Mouse (Mus musculus) Muller cell, postnatal 12 days (primary cell): ENCODE results near the gene Cacna1a.
A peak's percentile ranks its signal among the peaks of the same experiment; 100 is the strongest.
"Not testable (repeated sequence)": the region's sequence is repeated elsewhere in the genome, so short reads cannot be mapped to it uniquely, and the experiment has no call there.

Experiments used
- DNase-seq: peaks from one replicate; pipeline ENCODE4 v3.0.0-alpha.2; 2015; ENCODE audit errors: inconsistent ontology term

Cacna1a gene

DNA sequence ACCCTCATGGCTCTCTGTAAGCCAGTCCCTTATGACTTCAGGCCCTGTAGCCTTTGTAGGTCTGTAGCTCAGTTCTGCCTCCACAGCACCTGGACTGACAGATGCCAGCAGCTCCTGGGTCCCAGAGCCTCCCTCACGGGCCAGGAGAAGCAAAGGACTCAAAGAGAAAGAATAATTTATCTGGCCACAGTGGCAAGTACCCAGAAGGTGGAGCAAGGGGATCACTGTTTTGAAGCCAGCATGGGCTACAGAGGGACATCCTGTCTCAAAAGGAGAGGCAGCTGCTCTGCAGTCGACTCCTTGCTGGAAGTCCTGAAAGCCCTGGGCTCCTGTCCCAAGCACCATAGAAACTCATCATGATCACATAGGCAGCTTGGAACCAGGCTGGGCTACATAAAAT is 198.0 kb downstream of the Cacna1a start:
- DNase-seq, result no peak

DNA sequence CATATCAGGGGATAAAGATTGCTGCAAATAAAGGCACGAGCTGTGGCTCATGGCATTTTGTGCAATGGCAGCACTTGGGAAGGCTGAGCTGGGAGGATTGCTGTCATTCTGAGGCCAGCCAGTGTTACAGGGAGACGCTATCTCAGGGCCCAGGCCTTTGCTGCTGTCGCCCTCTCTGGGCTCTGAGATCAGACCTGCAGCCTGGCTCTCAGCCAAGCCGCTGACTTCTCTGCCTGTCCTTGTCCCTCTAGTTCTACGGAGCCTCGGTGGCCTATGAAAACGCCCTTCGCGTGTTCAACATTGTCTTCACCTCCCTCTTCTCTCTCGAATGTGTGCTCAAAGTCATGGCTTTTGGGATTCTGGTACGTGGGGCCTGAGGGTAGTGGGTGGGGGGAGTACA is 200.3 kb downstream of the Cacna1a start:
- no peak for DNase-seq

DNA sequence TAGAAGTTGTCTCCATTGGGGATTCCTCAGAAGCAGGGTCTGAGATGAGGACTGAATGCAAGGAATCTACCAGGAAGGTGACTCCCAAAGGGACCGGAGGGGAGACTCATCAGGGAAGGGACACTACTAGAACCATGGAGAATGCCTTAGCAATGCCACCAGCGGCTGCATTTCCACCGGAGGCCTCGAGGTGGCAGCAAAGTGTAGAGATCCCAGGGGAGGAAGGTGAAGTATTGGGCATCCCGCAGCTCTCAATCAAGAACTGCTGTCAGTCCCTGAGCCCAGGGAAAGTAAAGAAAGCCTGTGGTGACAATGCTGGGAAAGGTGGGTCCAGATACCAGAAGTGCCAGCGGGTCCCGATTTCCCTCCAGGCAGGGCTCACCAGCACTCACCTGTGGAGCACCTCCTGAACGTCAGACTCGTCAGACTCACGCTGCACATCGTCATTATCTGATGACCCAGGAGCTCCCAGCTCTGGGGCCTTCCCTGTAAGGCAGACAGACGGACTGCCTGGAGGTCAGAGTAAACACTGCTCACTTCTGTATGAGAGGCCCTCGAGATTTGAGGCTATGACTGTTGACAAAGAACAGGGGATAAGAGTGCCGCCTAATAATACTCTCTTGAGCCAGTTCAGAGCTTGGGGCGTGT is 203.9 kb downstream of the Cacna1a start:
- peak; percentile 65 for DNase-seq

DNA sequence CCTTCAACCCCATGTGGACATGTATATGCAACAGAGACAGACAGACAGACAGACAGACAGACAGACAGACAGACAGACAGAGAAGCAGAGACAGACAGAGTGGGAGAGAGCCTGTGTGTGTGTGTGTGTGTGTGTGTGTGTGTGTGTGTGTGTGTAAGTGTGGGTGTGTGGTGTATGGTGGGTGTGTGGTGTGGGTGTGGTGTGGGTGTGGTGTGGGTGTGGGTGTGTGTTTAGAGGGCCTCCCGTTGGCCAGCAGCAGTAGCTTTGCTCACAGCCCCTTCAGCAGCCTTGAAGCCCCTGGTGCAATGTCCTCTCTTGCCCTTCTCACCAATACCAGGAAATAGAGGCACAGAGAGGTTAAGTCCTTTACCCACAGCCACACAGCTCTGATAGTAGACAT is 204.9 kb downstream of the Cacna1a start:
- DNase-seq, result no peak

GRCm38 (mm10) chr8:84594099-84594780 is 206.0 kb downstream of the Cacna1a start:
- DNase-seq, result peak; percentile 67

DNA sequence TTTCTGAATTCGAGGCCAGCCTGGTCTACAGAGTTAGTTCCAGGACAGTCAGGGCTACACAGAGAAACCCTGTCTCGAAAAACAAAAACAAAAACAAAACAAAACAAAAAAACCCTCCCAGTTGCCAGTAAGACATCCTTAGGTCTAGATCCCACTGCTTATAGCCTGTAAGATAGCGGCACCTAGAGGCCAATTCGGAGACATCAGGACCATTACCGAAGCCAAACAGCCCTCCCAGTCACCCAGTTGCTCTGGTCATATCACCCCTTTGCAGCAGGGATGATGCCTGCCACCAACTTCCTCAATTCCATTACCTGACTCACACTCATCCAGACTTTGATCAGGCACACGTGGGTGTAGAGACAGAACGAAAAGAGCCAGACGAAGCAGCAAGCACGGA is 207.4 kb downstream of the Cacna1a start:
- no peak for DNase-seq

DNA sequence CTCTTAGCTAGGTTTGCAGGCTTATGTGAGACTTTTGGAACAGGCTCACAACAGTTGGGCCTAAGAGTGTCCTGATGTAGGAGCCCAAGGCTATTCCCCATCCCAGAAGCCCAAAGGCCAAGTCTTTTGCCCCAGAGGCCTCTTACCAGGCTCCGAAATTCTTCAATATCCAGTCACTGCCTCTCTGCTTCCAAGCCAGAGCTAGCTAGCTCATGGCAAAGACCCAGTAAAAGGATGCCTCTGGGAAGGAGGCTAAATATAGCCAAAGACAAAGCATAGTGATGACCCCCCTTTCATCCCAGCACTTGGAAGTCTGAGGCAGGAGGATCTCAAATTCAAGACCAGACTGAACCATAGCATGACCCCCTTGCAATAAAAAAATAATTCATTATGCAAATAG is 211.2 kb downstream of the Cacna1a start:
- DNase-seq, result no peak

GRCm38 (mm10) chr8:84600311-84600907 is 212.2 kb downstream of the Cacna1a start:
- DNase-seq, result peak; percentile 67

- DNase-seq, result no peak
Observed at GRCm38 (mm10) chr8:84601221-84601751, 213.0 kb downstream of the Cacna1a start.

DNA sequence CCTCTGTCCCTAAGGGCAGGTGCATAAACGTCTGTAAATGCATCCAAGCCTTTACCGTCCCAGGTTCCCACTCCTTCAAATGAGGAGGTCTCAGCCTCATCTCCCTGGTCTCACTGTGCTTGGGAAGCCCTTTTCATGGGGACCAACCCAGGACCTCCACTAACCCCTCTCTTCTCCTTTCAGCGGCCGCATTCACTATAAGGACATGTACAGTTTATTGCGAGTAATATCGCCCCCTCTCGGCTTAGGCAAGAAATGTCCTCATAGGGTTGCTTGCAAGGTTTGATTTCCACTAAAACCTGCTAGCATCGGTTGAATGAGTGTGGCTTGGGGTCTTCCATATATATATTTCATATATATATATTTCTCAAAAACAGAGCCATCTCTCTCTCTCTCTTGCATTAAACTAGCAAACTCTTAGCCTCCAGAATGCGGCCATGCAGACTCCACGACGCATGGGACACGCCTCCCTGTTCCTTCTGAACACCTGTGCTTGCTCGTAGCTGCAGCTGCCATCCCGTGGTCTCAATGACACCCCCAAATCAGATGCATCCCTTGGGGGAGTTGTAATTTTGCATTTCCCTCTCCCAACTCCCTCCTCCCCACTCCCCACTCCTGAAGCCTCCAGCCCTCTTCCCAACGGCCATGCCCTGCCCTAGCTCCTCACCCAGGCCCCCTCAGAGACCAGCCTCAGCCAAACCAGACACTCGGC is 226.4 kb downstream of the Cacna1a start:
- no peak for DNase-seq

DNA sequence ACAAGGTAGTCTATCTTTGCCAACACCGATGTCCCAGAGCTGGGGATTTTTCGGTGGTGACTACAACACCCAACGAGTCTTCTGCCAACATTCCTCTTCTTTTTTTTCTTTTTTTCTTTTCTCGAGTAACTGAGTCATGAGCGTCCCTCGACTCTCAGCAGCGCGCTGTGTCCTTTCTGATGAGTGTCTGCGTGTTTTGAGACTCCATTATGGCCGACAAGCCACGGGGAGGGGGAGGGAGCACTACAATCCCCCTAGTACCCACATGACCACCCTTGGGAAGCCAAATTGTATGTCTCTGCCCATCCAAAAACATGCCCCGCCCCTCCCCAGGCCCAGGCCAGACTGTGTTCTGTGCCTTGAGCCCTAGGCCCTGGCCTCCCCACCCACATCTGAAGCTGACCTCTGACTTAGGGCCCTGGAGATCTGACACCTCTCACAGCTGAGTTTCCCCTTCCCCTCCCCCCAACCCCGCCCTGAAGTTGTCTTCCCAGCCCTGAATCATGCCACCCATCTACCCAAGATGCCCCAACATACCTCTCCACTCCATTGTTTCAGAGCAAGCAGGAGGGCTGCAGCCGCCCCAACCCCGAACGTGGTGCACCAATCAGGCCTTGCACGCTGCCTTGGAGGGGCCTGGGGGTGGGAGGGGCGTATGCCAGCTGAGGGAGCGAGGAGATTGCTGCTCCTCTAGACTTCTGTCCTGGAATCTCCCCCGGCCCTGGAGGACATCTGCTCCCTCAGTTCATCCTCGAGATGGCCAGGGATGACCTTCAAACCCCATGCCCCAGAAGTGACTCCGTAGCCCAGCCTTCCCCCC is 227.6 kb downstream of the Cacna1a start:
- peak; percentile 69 for DNase-seq

GRCm38 (mm10) chr8:84617005-84617404 is 228.8 kb downstream of the Cacna1a start:
- DNase-seq, result no peak

- DNase-seq, result no peak
Observed at GRCm38 (mm10) chr8:84621102-84621625, 232.9 kb downstream of the Cacna1a start.

DNA sequence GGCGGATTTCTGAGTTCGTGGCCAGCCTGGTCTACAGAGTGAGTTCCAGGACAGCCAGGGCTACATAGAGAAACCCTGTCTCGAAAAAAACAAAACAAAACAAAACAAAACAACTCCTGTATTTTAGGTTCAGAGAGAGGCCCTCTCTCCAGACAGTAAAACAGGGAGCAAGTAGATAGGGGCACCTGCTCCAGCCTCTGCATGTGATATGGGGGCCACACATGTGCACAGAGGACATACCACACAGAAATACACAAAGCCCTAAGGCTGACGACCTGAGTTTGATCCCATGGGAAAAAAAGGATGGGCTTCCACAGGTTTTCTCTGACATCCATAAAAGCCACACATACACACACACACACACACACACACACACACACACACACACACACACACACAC is 235.2 kb downstream of the Cacna1a start:
- not testable (repeated sequence) for DNase-seq

DNA sequence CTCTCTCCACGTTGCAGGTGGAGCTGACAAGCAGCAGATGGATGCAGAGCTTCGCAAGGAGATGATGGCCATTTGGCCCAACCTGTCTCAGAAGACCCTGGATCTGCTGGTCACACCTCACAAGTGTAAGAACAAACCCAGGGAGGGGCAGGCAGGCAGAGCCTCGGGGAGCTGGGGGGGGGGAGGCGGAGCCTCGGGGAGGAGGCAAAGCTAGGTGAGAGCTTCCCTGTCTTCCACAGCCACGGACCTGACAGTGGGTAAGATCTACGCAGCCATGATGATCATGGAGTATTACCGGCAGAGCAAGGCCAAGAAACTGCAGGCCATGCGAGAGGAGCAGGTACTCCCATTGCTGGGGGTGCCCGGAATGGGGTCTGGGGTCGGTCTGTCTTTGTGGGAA is 241.3 kb downstream of the Cacna1a start:
- DNase-seq, result no peak

- no peak for DNase-seq
Observed at GRCm38 (mm10) chr8:84630145-84630544, 241.9 kb downstream of the Cacna1a start.

DNA sequence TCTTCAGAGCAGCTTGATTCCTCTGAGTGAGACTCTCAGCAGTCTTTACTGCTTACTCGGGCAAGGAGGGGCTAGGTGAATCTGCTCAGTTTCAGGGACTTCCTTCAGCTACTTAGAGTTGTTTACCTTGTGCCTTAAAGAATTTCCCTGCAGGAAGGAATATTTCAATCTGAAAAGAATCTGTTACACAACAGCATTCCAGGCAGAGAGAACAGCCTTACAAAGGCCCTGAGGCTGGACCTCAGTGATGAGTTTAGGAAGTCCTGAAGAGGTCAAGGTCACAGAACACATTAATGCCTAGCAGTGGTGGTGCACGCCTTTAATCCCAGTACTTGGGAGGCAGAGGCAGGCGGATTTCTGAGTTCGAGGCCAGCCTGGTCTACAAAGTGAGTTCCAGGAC is 243.6 kb downstream of the Cacna1a start:
- DNase-seq, result no peak

DNA sequence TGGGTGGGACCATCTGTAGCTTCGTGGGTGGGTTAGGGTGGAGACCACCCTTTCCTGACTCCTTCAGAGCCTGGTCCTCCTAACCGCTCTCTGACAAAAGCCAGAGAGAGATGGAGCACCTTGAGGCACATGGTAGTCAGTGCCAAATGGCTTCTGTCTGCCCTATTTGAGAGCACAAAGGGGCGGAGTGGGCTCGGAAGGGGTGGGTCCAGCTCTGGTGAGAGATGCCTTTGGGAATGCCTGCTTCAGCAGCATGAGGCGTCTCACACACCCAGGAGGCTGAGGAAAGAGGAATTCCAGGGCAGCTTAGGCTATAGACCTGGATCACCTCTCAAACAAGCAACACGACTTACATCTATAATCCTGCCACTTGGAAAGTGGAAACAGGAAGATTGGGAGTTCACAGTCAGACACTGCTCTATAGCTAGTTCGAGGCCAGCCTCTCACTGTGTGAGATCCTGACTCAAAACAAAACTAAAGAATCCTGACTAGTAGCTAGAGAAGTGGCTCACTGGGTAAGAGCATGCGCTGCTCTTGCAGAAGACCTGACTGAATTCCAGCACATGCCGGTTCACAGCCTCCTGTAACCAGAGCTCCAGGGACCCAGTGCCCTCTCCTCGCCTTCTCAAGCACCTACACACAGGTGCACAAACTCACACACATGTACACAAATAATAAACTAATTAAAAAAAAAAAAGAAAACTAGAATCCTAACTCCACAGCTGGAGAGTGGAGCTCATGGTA is 245.8 kb downstream of the Cacna1a start:
- no peak for DNase-seq

DNA sequence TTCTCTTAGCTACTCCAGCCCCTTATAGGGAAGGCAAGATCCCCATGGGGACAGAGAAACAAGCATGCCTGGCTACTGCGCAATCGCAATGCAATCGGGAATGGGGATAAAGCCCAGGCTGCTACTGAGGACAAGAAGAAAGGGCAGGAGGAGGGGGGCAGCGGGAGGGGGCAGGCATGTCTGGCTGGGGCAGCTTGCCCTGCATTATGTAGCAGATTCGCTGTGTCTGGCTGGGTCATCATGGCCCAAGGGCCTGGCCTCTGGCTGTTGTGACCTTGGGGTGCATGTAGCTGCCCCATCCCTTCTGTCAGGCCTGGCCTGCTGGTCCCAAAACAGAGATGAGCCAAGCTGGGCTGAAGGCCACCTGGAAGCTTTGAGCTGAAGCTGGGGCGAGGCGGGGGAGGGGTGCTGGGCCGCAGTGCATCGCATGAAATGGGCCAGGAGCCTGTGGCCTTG is 246.6 kb downstream of the Cacna1a start:
- peak; percentile 37 for DNase-seq

DNA sequence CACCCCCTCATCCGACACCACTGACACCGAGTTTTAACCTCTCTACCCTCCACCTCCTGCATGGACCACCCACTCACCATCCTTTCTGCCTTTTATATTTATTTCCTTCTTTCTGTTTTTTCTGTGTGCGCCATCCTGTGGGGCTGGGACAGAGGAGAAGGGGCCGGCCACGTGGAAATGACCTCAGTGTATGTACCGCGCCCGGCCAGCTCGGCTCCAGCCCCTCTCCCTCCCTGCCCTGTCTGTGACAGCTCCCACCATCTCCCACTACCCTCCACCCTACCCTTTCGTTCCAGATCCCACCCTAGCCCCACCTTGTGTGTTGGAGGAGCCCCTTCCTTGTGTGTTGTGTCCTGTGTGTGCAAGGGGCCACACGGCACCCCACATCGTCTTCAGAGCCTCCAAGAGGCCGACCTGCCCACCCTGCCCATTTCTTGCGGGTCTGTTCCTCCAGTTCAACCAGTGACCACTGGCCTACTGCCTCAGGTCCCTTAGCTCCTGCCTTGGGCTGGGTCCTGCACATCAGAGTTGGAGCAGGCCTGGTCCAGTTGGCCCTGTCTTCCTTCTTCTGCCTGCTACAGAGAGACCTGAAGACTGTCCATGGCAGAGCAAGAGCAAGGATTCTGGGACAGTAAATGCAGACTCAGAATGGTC is 247.3 kb downstream of the Cacna1a start:
- no peak for DNase-seq
